Mouse (Mus musculus): ENCODE measurements at regions not wholly inside any gene's neighbourhood (a gene's known extent, or its start where the extent isn't known, plus 50 kb on each side); places are given as distances from the start of the nearest gene placed in this dataset.

DNA sequence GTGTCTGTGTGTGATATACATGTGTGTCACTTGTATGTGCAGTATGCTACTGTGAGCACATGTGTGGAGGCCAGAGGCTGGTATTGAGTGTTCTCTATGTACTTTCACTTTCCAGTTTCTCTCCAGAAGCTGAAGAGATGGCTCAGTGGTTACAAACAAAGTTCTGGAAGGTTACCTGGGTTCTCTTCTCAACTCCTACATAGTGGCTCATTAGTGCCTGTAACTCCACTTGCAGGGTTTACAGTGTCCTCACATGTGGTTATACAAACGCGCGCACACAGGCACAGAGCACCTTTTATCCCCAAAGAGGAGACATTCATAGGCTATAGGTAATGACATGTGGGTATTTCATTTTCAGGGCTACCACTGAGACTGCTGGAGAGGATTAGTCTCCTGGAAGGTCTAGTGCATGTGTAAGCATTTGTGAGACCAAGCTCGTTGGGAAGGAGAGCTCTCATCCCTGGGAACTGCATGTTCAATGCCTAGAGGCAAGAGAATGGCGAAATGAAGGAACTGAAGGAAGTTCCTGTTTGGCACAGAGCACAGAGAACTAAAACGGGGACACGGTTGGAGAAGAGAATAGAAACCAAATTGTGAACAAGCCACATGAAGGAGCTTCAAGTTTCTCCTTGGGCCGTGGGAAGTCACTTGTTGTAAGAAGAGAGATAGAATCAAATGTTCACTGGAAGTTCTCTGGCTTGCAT lies 153.7 kb downstream of the Cog6 start:
- 53% methylated on average over 8 of the region's 8 CpGs for WGBS
- TF ChIP-seq POLR2A (IDR thresholded peaks at IDR 0.05; ENCODE audit: borderline replicate concordance, extremely low read depth, low read depth, low read length) (no peak), CTCF (IDR thresholded peaks at IDR 0.05; ENCODE audit: insufficient read depth, low read length) (no peak)
- DNase-seq = no peak
- Histone ChIP-seq H3K4me3 (replicated peaks; ENCODE audit: extremely low read depth, low read depth, low read length) (no peak overlapping the region), H3K4me1 (ENCODE audit: control insufficient read depth, insufficient read depth, low read length) (peaks cover 2% of the 10 kb centered on the region; the same call in 1 of the 2 replicates)

DNA sequence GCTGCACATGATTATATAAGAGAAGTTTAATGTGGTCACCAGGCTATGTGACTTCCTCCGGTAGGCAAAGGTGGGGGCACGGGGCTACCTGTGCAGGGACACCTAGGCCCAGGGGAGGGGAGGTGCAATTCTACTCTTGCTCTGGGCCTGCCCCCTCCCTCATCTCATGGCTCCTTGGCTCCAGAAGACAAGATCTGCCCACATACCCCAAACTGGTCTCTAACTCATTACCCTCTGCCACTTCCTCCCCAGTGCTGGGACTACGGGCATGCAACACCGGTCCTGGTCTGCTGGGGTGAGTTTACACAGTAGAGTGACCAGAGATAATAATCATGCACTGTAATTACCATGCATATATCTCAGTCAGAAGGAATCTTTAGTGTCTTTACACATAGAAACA lies 155.0 kb downstream of the Cog6 start:
- no peak for TF ChIP-seq POLR2A (IDR thresholded peaks at IDR 0.05; ENCODE audit: borderline replicate concordance, extremely low read depth, low read depth, low read length)
- no peak for TF ChIP-seq CTCF (IDR thresholded peaks at IDR 0.05; ENCODE audit: insufficient read depth, low read length)

DNA sequence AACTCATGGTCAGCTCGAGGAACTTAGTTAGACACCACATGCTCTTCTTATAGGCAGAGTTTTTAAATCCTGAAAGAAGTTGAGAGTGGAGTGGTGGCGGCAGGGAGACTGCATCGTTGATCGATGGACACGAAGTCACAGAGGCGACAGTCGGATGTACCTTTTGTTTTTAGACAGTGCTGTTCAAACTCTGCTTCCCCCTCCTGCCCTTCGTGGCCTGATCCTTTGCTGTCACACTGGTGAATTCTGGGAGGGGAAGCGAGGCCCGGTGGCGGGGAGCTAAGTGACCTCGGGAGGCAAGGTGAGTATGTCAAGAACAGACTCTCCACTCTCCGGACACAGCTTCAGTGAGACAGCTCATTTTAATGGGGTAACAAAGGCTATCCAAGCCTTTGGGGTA lies 155.5 kb downstream of the Cog6 start:
- Histone ChIP-seq H3K4me3 (replicated peaks; ENCODE audit: extremely low read depth, low read depth, low read length) (no peak overlapping the region), H3K4me1 (ENCODE audit: control insufficient read depth, insufficient read depth, low read length) (peaks cover 2% of the 10 kb centered on the region; the same call in 1 of the 2 replicates)
- TF ChIP-seq POLR2A (IDR thresholded peaks at IDR 0.05; ENCODE audit: borderline replicate concordance, extremely low read depth, low read depth, low read length) (no peak), CTCF (IDR thresholded peaks at IDR 0.05; ENCODE audit: insufficient read depth, low read length) (no peak)
- WGBS = 82% methylated on average over 13 of the region's 13 CpGs
- no peak for DNase-seq

More for the DNA sequence above, 155.0 kb downstream of the Cog6 start:
- H3K4me3 ChIP-seq (replicated peaks; ENCODE audit: extremely low read depth, low read depth, low read length) = no peak overlapping the region
- no peak for DNase-seq
- peaks cover 2% of the 10 kb centered on the region; the same call in 1 of the 2 replicates for H3K4me1 ChIP-seq (ENCODE audit: control insufficient read depth, insufficient read depth, low read length)
- 80% methylated on average over 4 of the region's 4 CpGs for WGBS

DNA sequence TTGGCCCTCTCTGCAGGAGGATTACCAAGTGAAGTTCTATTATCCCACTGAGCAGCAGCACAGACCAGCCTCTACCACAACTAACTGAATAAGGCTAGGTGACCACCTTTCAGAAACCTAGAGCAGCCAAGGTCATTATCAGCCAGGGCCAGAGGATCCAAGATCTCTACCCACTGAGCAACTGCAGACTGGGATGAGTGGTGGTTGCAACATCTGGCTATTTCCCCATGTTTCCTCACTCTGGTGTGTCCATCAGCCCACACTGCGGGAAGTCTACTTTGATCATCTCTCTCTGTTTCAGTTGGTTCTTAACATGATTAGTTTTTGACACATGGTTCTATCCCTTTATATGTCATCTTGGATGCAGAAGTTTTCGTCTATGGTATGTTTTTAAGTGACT lies 157.2 kb downstream of the Cog6 start:
- 83% methylated on average over 2 of the region's 2 CpGs for WGBS
- TF ChIP-seq POLR2A (IDR thresholded peaks at IDR 0.05; ENCODE audit: borderline replicate concordance, extremely low read depth, low read depth, low read length) (no peak), CTCF (IDR thresholded peaks at IDR 0.05; ENCODE audit: insufficient read depth, low read length) (no peak)
- H3K4me1 ChIP-seq (ENCODE audit: control insufficient read depth, insufficient read depth, low read length) = peaks cover 2% of the 10 kb centered on the region; the same call in 1 of the 2 replicates
- no peak for DNase-seq
- no peak overlapping the region for H3K4me3 ChIP-seq (replicated peaks; ENCODE audit: extremely low read depth, low read depth, low read length)

DNA sequence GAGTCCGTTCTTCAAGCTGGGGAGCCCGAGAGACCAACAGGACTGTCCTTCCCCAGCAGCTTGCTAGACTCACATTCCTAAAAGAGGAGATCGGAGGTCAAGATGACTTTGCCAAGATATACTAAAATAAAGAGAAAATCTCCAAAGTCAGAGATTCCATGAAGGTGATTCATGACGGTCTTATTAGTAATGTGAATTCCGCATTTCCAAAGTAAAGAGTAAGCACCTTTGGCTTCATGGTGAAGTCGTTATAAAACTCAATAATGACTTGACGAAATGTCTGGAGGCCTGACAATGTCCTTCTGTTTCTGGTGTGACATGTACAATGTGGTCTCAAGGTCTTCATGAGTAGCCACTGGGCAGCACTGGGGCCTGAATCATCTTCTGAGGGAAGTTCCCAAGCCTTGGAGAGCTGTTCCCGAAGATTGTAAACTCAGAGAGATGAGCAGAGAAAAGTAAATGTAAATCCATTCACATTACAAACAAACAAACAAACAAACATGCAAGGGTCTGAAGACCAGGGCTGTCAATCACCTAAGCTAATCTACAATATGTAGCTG lies 157.7 kb downstream of the Cog6 start:
- DNase-seq = no peak
- no peak for TF ChIP-seq POLR2A (IDR thresholded peaks at IDR 0.05; ENCODE audit: borderline replicate concordance, extremely low read depth, low read depth, low read length)
- TF ChIP-seq CTCF (IDR thresholded peaks at IDR 0.05; ENCODE audit: insufficient read depth, low read length) = no peak
- Histone ChIP-seq H3K4me3 (replicated peaks; ENCODE audit: extremely low read depth, low read depth, low read length) (no peak overlapping the region), H3K4me1 (ENCODE audit: control insufficient read depth, insufficient read depth, low read length) (peaks cover 2% of the 10 kb centered on the region; the same call in 1 of the 2 replicates)
- WGBS = 83% methylated on average over 8 of the region's 8 CpGs

DNA sequence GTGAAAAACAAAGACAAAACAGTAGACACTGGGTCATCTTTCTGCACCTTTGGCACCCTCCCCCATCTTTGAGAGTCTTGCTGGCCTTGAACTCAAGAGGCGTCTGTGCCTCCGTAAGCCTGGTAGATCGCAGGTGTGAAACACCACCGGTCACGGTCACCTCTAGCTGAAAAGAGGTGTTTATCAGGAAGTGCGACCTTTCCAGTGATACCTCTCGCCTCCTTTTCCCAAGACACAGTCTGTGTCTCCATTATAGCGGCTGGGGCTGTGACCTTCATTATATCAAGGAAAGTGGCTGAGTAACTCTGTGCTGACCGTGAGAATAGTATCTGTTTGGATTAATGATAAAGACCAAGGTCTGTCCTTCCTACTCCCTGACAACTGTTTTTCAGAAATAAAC lies 158.8 kb downstream of the Cog6 start:
- peaks cover under 1% of the 10 kb centered on the region; the same call in 1 of the 2 replicates for H3K4me1 ChIP-seq (ENCODE audit: control insufficient read depth, insufficient read depth, low read length)
- TF ChIP-seq CTCF (IDR thresholded peaks at IDR 0.05; ENCODE audit: insufficient read depth, low read length) (no peak), POLR2A (IDR thresholded peaks at IDR 0.05; ENCODE audit: borderline replicate concordance, extremely low read depth, low read depth, low read length) (no peak)
- no peak for DNase-seq
- WGBS = 89% methylated on average over 9 of the region's 9 CpGs
- no peak overlapping the region for H3K4me3 ChIP-seq (replicated peaks; ENCODE audit: extremely low read depth, low read depth, low read length)

DNA sequence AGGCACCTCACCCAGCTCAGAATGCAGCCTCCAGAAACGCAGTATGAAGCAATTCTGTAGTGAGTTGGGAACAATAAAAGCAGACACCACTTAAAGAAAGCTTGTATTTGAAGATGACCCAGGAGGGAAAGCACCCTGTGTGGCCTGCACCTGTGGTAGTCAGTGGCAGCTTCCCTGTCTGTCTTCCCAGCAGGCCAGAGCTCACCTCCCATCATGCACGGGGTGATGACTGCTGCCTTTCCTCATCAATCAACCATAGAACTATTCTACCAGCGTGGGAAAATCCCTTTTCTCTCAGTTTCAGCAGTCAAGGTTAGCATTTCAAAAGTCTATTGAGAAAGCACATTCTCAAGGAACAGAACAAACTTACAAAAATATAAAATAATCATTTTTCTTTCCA lies 160.0 kb downstream of the Cog6 start:
- no peak for DNase-seq
- TF ChIP-seq POLR2A (IDR thresholded peaks at IDR 0.05; ENCODE audit: borderline replicate concordance, extremely low read depth, low read depth, low read length) (no peak), CTCF (IDR thresholded peaks at IDR 0.05; ENCODE audit: insufficient read depth, low read length) (no peak)
- Histone ChIP-seq H3K4me3 (replicated peaks; ENCODE audit: extremely low read depth, low read depth, low read length) (no peak overlapping the region), H3K4me1 (ENCODE audit: control insufficient read depth, insufficient read depth, low read length) (no peaks in the 10 kb centered on the region)
- WGBS = 61% methylated on average over 3 of the region's 3 CpGs

DNA sequence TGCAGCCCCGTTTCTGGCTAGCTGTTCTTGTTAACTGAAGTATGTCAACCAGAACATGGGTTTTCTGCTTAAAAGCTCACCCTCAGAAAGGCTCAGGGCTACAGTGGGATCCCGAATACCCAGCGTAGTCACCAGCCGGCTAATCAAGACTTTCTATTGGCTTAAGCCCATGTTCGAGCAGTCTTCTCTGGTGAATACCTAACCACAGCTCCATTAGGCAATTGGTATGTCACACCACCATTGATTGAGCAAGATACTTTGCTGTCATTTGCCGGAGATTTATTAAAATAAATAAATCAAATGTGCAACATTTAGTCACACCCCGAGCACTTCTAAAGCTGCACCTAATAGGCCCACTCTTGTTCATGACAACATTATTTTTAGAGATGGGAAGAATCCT lies 162.5 kb downstream of the Cog6 start:
- 93% methylated on average over 7 of the region's 7 CpGs for WGBS

DNA sequence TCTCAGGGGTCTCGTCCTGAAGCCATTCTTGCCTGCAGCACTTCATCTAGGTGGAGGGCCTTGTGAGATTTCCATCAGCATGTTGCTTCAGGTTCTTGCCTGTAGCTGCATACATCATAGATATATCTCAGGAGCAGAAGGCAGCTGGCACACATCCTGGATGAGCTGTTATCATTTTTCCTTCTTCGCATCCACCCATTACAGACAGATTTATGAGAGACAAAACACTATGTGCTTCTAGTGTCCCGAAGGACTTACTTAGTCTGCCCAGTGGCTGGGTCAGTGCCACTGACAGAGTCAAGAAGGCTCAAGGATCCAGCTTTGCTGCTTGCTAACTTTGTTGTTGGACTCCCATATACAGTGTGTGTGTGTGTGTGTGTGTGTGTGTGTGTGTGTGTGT lies 163.9 kb downstream of the Cog6 start:
- TF ChIP-seq CTCF (IDR thresholded peaks at IDR 0.05; ENCODE audit: insufficient read depth, low read length) (no peak), POLR2A (IDR thresholded peaks at IDR 0.05; ENCODE audit: borderline replicate concordance, extremely low read depth, low read depth, low read length) (no peak)
- no peaks in the 10 kb centered on the region for H3K4me1 ChIP-seq (ENCODE audit: control insufficient read depth, insufficient read depth, low read length)
- WGBS = 68% methylated on average over 3 of the region's 3 CpGs
- H3K4me3 ChIP-seq (replicated peaks; ENCODE audit: extremely low read depth, low read depth, low read length) = no peak overlapping the region
- no peak for DNase-seq

More for the DNA sequence above, 162.5 kb downstream of the Cog6 start:
- Histone ChIP-seq H3K4me3 (replicated peaks; ENCODE audit: extremely low read depth, low read depth, low read length) (no peak overlapping the region), H3K4me1 (ENCODE audit: control insufficient read depth, insufficient read depth, low read length) (no peaks in the 10 kb centered on the region)
- TF ChIP-seq POLR2A (IDR thresholded peaks at IDR 0.05; ENCODE audit: borderline replicate concordance, extremely low read depth, low read depth, low read length) (no peak), CTCF (IDR thresholded peaks at IDR 0.05; ENCODE audit: insufficient read depth, low read length) (no peak)
- DNase-seq = no peak

DNA sequence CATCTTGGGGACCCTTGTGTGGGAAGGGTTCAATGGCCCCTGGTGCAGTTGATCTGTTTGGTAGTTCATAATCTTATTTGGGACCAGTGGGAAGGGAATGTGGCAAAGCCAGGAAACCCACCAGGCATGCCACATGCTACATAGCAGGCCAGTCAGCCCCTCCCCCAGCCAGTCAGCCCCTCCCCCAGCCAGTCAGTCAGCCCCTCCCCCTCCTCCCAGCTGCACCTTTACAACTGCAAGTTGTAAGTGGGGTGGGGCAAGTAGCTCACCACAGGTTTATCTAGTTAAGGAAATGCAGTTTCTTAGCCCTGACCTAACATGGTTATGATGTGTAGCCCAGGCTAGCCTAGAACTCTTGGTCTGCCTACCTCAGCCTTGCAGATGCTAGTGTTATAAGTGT lies 171.9 kb downstream of the Cog6 start:
- Histone ChIP-seq H3K4me1 (ENCODE audit: control insufficient read depth, insufficient read depth, low read length) (no peaks in the 10 kb centered on the region), H3K4me3 (replicated peaks; ENCODE audit: extremely low read depth, low read depth, low read length) (no peak overlapping the region)
- no peak for TF ChIP-seq POLR2A (IDR thresholded peaks at IDR 0.05; ENCODE audit: borderline replicate concordance, extremely low read depth, low read depth, low read length)
- no peak for DNase-seq
